Mouse (Mus musculus): ENCODE results near the gene Cox19. TPM values are rescaled to one million over a fixed set of nuclear protein-coding genes. Genes with fewer than 3 reads are reported as not detected.

Gene Cox19
- polyA plus RNA-seq, 1 experiment from 2014 or later = 98.3 TPM

- H3K9me3 ChIP-seq = no peaks in the 10 kb centered on the region
- no peak overlapping the region for H3K4me2 ChIP-seq (replicated peaks)
- 90% methylated on average over 5 of the region's 5 CpGs for WGBS
- no peaks in the 10 kb centered on the region; the same call in none of the 2 replicates for H3K27me3 ChIP-seq
- no peaks in the 10 kb centered on the region for H3K4me1 ChIP-seq
- no peaks in the 10 kb centered on the region for H3K36me3 ChIP-seq
- H3K9ac ChIP-seq = no peak overlapping the region
- H3K4me3 ChIP-seq = no peak overlapping the region
- no peak overlapping the region for H3K27ac ChIP-seq
- ATAC-seq (ENCODE audit: low FRiP score, low read depth) = no peak
These were observed 53.5 kb downstream of the Cox19 start for GRCm38 (mm10) chr5:139297745-139298144.

- Histone ChIP-seq H3K27ac (no peak overlapping the region), H3K27me3 (no peaks in the 10 kb centered on the region; the same call in none of the 2 replicates), H3K4me2 (replicated peaks) (no peak overlapping the region), H3K4me3 (no peak overlapping the region), H3K4me1 (no peaks in the 10 kb centered on the region), H3K9me3 (no peaks in the 10 kb centered on the region), H3K9ac (no peak overlapping the region), H3K36me3 (no peaks in the 10 kb centered on the region)
- WGBS = 66% methylated on average over 10 of the region's 10 CpGs
- no peak for ATAC-seq (ENCODE audit: low FRiP score, low read depth)
These were observed 54.1 kb downstream of the Cox19 start for GRCm38 (mm10) chr5:139297092-139297491.

GRCm38 (mm10) chr5:139294089-139294488 is 57.1 kb downstream of the Cox19 start:
- Histone ChIP-seq H3K9ac (no peak overlapping the region), H3K4me3 (no peak overlapping the region)

GRCm38 (mm10) chr5:139291811-139292560 is 59.2 kb downstream of the Cox19 start:
- 56% methylated on average over 6 of the region's 6 CpGs for WGBS

More at GRCm38 (mm10) chr5:139294089-139294488, 57.1 kb downstream of the Cox19 start:
- WGBS = 75% methylated on average over 2 of the region's 2 CpGs
- H3K4me2 ChIP-seq (replicated peaks) = no peak overlapping the region
- H3K4me1 ChIP-seq = no peaks in the 10 kb centered on the region
- no peaks in the 10 kb centered on the region; the same call in 1 of the 2 replicates for H3K27me3 ChIP-seq
- no peak overlapping the region for H3K27ac ChIP-seq
- ATAC-seq (ENCODE audit: low FRiP score, low read depth) = no peak
- H3K9me3 ChIP-seq = no peaks in the 10 kb centered on the region
- no peaks in the 10 kb centered on the region for H3K36me3 ChIP-seq

GRCm38 (mm10) chr5:139290467-139291259 is 60.6 kb downstream of the Cox19 start:
- no peaks in the 10 kb centered on the region for H3K27me3 ChIP-seq
- H3K36me3 ChIP-seq = no peaks in the 10 kb centered on the region
- H3K4me3 ChIP-seq = no peak overlapping the region
- ATAC-seq (ENCODE audit: low FRiP score, low read depth) = no peak
- no peaks in the 10 kb centered on the region for H3K4me1 ChIP-seq
- no peak overlapping the region for H3K9ac ChIP-seq
- 80% methylated on average over 12 of the region's 12 CpGs for WGBS
- H3K9me3 ChIP-seq = no peaks in the 10 kb centered on the region
- no peak overlapping the region for H3K4me2 ChIP-seq (replicated peaks)
- no peak overlapping the region for H3K27ac ChIP-seq

More at GRCm38 (mm10) chr5:139291811-139292560, 59.2 kb downstream of the Cox19 start:
- no peak for ATAC-seq (ENCODE audit: low FRiP score, low read depth)
- Histone ChIP-seq H3K4me2 (replicated peaks) (no peak overlapping the region), H3K27me3 (no peaks in the 10 kb centered on the region), H3K9ac (no peak overlapping the region), H3K4me1 (no peaks in the 10 kb centered on the region), H3K36me3 (no peaks in the 10 kb centered on the region), H3K4me3 (no peak overlapping the region), H3K9me3 (no peaks in the 10 kb centered on the region), H3K27ac (no peak overlapping the region)

- H3K9ac ChIP-seq = no peak overlapping the region
- 81% methylated on average over 4 of the region's 4 CpGs for WGBS
- H3K27ac ChIP-seq = no peak overlapping the region
- ATAC-seq (ENCODE audit: low FRiP score, low read depth) = no peak
- H3K4me1 ChIP-seq = no peaks in the 10 kb centered on the region
- no peaks in the 10 kb centered on the region for H3K36me3 ChIP-seq
- H3K27me3 ChIP-seq = no peaks in the 10 kb centered on the region
- no peaks in the 10 kb centered on the region for H3K9me3 ChIP-seq
- no peak overlapping the region for H3K4me3 ChIP-seq
- no peak overlapping the region for H3K4me2 ChIP-seq (replicated peaks)
These were observed 62.6 kb downstream of the Cox19 start for GRCm38 (mm10) chr5:139288591-139288990.

- Histone ChIP-seq H3K36me3 (no peaks in the 10 kb centered on the region), H3K9me3 (no peaks in the 10 kb centered on the region), H3K27me3 (peaks cover under 1% of the 10 kb centered on the region; the same call in 1 of the 2 replicates), H3K9ac (no peak overlapping the region), H3K4me2 (replicated peaks) (no peak overlapping the region), H3K4me1 (no peaks in the 10 kb centered on the region), H3K4me3 (no peak overlapping the region), H3K27ac (no peak overlapping the region)
- WGBS = 90% methylated on average over 4 of the region's 4 CpGs
- ATAC-seq (ENCODE audit: low FRiP score, low read depth) = no peak
These were observed 63.4 kb downstream of the Cox19 start for GRCm38 (mm10) chr5:139287787-139288186.

- ATAC-seq (ENCODE audit: low FRiP score, low read depth) = no peak
- no peak overlapping the region for H3K4me3 ChIP-seq
- no peak overlapping the region for H3K9ac ChIP-seq
- peaks cover under 1% of the 10 kb centered on the region; the same call in 1 of the 2 replicates for H3K4me1 ChIP-seq
- H3K4me2 ChIP-seq (replicated peaks) = no peak overlapping the region
- peaks cover 4% of the 10 kb centered on the region; the same call in 1 of the 2 replicates for H3K27me3 ChIP-seq
- no peak overlapping the region for H3K27ac ChIP-seq
- H3K36me3 ChIP-seq = no peaks in the 10 kb centered on the region
- WGBS = 90% methylated on average over 5 of the region's 5 CpGs
- H3K9me3 ChIP-seq = no peaks in the 10 kb centered on the region
These were observed 64.1 kb downstream of the Cox19 start for GRCm38 (mm10) chr5:139287099-139287498.

MicroRNAs within 50 kb of the gene (microRNA counts, 519-probe panel; counts per million panel counts)
- not detected for microRNA mmu-miR-339-3p
- microRNA mmu-miR-339-5p = not detected

Small RNAs within 50 kb of the gene (microRNA-seq; reads per million reads assigned to microRNA genes)
- gene Mir339 = 412 reads per million, percentile 69 among the genes with 10 or more reads in this experiment

Other genes with a start within 250 kb of the Cox19 start
- gene Prkar1b, start 201.4 kb downstream of the Cox19 start, polyA plus RNA-seq (2015; fragmentation: Nextera tagmentation; extraction: Ambion mirVana) = 20.1 and 25.4 TPM in 2 replicates
- gene Dnaaf5, start 201.2 kb downstream of the Cox19 start, polyA plus RNA-seq (2015; fragmentation: Nextera tagmentation; extraction: Ambion mirVana) = 4.4 and 4.7 TPM in 2 replicates
- gene Sun1, start 150.8 kb downstream of the Cox19 start, polyA plus RNA-seq (2015; fragmentation: Nextera tagmentation; extraction: Ambion mirVana) = 48.7 and 51.1 TPM in 2 replicates
- gene Get4, start 99.1 kb downstream of the Cox19 start, polyA plus RNA-seq (2015; fragmentation: Nextera tagmentation; extraction: Ambion mirVana) = 155 and 165 TPM in 2 replicates
- gene Adap1, start 25.8 kb downstream of the Cox19 start, polyA plus RNA-seq (2015; fragmentation: Nextera tagmentation; extraction: Ambion mirVana) = 0.94 and 1.2 TPM in 2 replicates
- gene Cyp2w1, start 1.2 kb upstream of the Cox19 start, polyA plus RNA-seq (2015; fragmentation: Nextera tagmentation; extraction: Ambion mirVana) = 2.8 and 4.5 TPM in 2 replicates
- 1.4 and 1.9 TPM in 2 replicates for gene Gpr146, start 26.3 kb upstream of the Cox19 start, polyA plus RNA-seq (2015; fragmentation: Nextera tagmentation; extraction: Ambion mirVana)
- gene C130050O18Rik, start 53.9 kb upstream of the Cox19 start, polyA plus RNA-seq (2015; fragmentation: Nextera tagmentation; extraction: Ambion mirVana) = 3.5 and 3.9 TPM in 2 replicates
- gene Gper1, start 71.7 kb upstream of the Cox19 start, polyA plus RNA-seq (2015; fragmentation: Nextera tagmentation; extraction: Ambion mirVana) = 3.5 and 4.6 TPM in 2 replicates
- 32.6 and 33.1 TPM in 2 replicates for gene 3110082I17Rik, start 109.1 kb upstream of the Cox19 start, polyA plus RNA-seq (2015; fragmentation: Nextera tagmentation; extraction: Ambion mirVana)
- 10.3 and 11.0 TPM in 2 replicates for gene Zfand2a, start 133.1 kb upstream of the Cox19 start, polyA plus RNA-seq (2015; fragmentation: Nextera tagmentation; extraction: Ambion mirVana)
- 0.09 TPM in 1 of 2 replicates, not detected in the other for gene Uncx, start 192.1 kb upstream of the Cox19 start, polyA plus RNA-seq (2015; fragmentation: Nextera tagmentation; extraction: Ambion mirVana)